Mouse (Mus musculus): ENCODE data around the gene Lmln. TPM values are rescaled to one million over a fixed set of nuclear protein-coding genes. Genes with fewer than 3 reads are reported as not detected.
A peak's percentile ranks its signal among the peaks of the same experiment; 100 is the strongest.

Gene Lmln
- total and polyA plus RNA-seq, 3 experiments, result 1.5 to 3.2 (median 2.6) TPM

- peaks cover 5% of the 10 kb centered on the region in 2 experiments for H3K4me1 ChIP-seq (ENCODE audit: control insufficient read depth in 1 of 2, insufficient read depth in 2 of 2)
- H3K4me3 ChIP-seq (replicated peaks in 1 of 3; ENCODE audit: low read depth in 2 of 3, low read length in 2 of 3, poor library complexity in 1 of 3), result no peak overlapping the region
- in situ Hi-C loops (cut with MboI; ENCODE audit: low pct_ligation_motif_present, low pct_unique_long_range_greater_than_20kb, low sequenced_read_pairs), result no loop called here
- H3K27me3 ChIP-seq (replicated peaks), result peaks cover 1% of the 10 kb centered on the region
- no peaks in the 10 kb centered on the region for H3K79me2 ChIP-seq (replicated peaks; ENCODE audit: control insufficient read depth, extremely low read depth, insufficient read depth, poor library complexity, severe bottlenecking)
- DNase-seq (ENCODE audit: extremely low read depth), result no peak
- no peaks in the 10 kb centered on the region for H3K9me3 ChIP-seq (replicated peaks; ENCODE audit: low read length)
- dilution Hi-C loops (cut with MboI; ENCODE audit: extremely low pct_ligation_motif_present, extremely low pct_unique_long_range_greater_than_20kb, low sequenced_read_pairs), result no loop called here
- H3K9ac ChIP-seq (ENCODE audit: insufficient read depth, low read depth), result no peak overlapping the region
- H3K4me2 ChIP-seq (ENCODE audit: insufficient read depth, low read depth, poor library complexity, severe bottlenecking), result no peak overlapping the region
- no peak for TF ChIP-seq KAT2A (IDR thresholded peaks at IDR 0.05; ENCODE audit: insufficient replicate concordance, low read length)
- no peak for TF ChIP-seq HCFC1 (IDR thresholded peaks at IDR 0.05; ENCODE audit: low read depth, low read length)
- no peak for TF ChIP-seq EP300 (IDR thresholded peaks at IDR 0.05; ENCODE audit: low read length)
- TF ChIP-seq SMC3 (IDR thresholded peaks at IDR 0.05; ENCODE audit: low read depth, low read length), result no peak
- no peak for TF ChIP-seq CHD1 (IDR thresholded peaks at IDR 0.05; ENCODE audit: low read depth, low read length)
- TF ChIP-seq MEF2A (IDR thresholded peaks at IDR 0.05; ENCODE audit: borderline replicate concordance, low read depth, low read length), result no peak
- TF ChIP-seq UBTF (IDR thresholded peaks at IDR 0.05; ENCODE audit: low read depth, low read length), result no peak
- TF ChIP-seq ZNF384 (IDR thresholded peaks at IDR 0.05; ENCODE audit: low read depth, low read length), result no peak
- no peak overlapping the region for H3K27ac ChIP-seq (ENCODE audit: insufficient read depth, low read depth)
- H3K36me3 ChIP-seq (replicated peaks in 1 of 2; ENCODE audit: control insufficient read depth in 1 of 2, insufficient read depth in 1 of 2, low read length in 1 of 2), result no peaks in the 10 kb centered on the region
These were observed 14.3 kb upstream of the Lmln start for GRCm38 (mm10) chr16:33048004-33048403.

GRCm38 (mm10) chr16:33048686-33049085 is 13.6 kb upstream of the Lmln start:
- Histone ChIP-seq H3K27me3 (replicated peaks) (peaks cover 6% of the 10 kb centered on the region), H3K9me3 (replicated peaks; ENCODE audit: low read length) (no peaks in the 10 kb centered on the region), H3K4me2 (ENCODE audit: insufficient read depth, low read depth, poor library complexity, severe bottlenecking) (no peak overlapping the region), H3K36me3 (replicated peaks in 1 of 2; ENCODE audit: control insufficient read depth in 1 of 2, insufficient read depth in 1 of 2, low read length in 1 of 2) (no peaks in the 10 kb centered on the region), H3K4me3 (replicated peaks in 1 of 3; ENCODE audit: low read depth in 2 of 3, low read length in 2 of 3, poor library complexity in 1 of 3) (no peak overlapping the region), H3K27ac (ENCODE audit: insufficient read depth, low read depth) (no peak overlapping the region), H3K9ac (ENCODE audit: insufficient read depth, low read depth) (no peak overlapping the region), H3K4me1 (ENCODE audit: control insufficient read depth in 1 of 2, insufficient read depth in 2 of 2) (peaks cover 0 to 2% of the 10 kb centered on the region in 2 experiments; a peak in 1 of 4 replicates), H3K79me2 (replicated peaks; ENCODE audit: control insufficient read depth, extremely low read depth, insufficient read depth, poor library complexity, severe bottlenecking) (no peaks in the 10 kb centered on the region)
- TF ChIP-seq NRF1 (IDR thresholded peaks at IDR 0.05; ENCODE audit: low read depth, low read length) (no peak), RCOR1 (conservative IDR thresholded peaks at IDR 0.05; ENCODE audit: low read depth, low read length) (no peak), MXI1 (IDR thresholded peaks at IDR 0.05; ENCODE audit: low read depth, low read length) (no peak), CTCF (conservative IDR thresholded peaks at IDR 0.05 in 1 of 2, IDR thresholded peaks at IDR 0.05 in 1 of 2; ENCODE audit: low read depth in 2 of 2, low read length in 2 of 2) (peak in 1 of 2 experiments; percentile 10; a peak in 1 of 4 replicates), CHD2 (IDR thresholded peaks at IDR 0.05; ENCODE audit: low read length) (no peak)
- dilution Hi-C loops (cut with MboI; ENCODE audit: extremely low pct_ligation_motif_present, extremely low pct_unique_long_range_greater_than_20kb, low sequenced_read_pairs) (no loop called here), in situ Hi-C loops (cut with MboI; ENCODE audit: low pct_ligation_motif_present, low pct_unique_long_range_greater_than_20kb, low sequenced_read_pairs) (no loop called here)
- no peak for DNase-seq (ENCODE audit: extremely low read depth)

- TF ChIP-seq HCFC1 (IDR thresholded peaks at IDR 0.05; ENCODE audit: low read depth, low read length), result no peak
- no peak for TF ChIP-seq SMC3 (IDR thresholded peaks at IDR 0.05; ENCODE audit: low read depth, low read length)
- no peak for TF ChIP-seq ZMIZ1 (IDR thresholded peaks at IDR 0.05; ENCODE audit: low read depth, low read length)
- no peak for TF ChIP-seq ZC3H11A (IDR thresholded peaks at IDR 0.05; ENCODE audit: low read depth, low read length)
- TF ChIP-seq MAFK (IDR thresholded peaks at IDR 0.05; ENCODE audit: insufficient replicate concordance, low read length), result no peak
- TF ChIP-seq NRF1 (IDR thresholded peaks at IDR 0.05; ENCODE audit: low read depth, low read length), result no peak
- no peaks in the 10 kb centered on the region for H3K79me2 ChIP-seq (replicated peaks; ENCODE audit: control insufficient read depth, extremely low read depth, insufficient read depth, poor library complexity, severe bottlenecking)
- no peak overlapping the region for H3K4me2 ChIP-seq (ENCODE audit: insufficient read depth, low read depth, poor library complexity, severe bottlenecking)
- H3K4me1 ChIP-seq (ENCODE audit: control insufficient read depth in 1 of 2, insufficient read depth in 2 of 2), result peaks cover 0 to 2% of the 10 kb centered on the region in 2 experiments; a peak in 1 of 4 replicates
- H3K36me3 ChIP-seq (replicated peaks in 1 of 2; ENCODE audit: control insufficient read depth in 1 of 2, insufficient read depth in 1 of 2, low read length in 1 of 2), result no peaks in the 10 kb centered on the region
- no peak for DNase-seq (ENCODE audit: extremely low read depth)
- no peak overlapping the region for H3K9ac ChIP-seq (ENCODE audit: insufficient read depth, low read depth)
- in situ Hi-C loops (cut with MboI; ENCODE audit: low pct_ligation_motif_present, low pct_unique_long_range_greater_than_20kb, low sequenced_read_pairs) (no loop called here), dilution Hi-C loops (cut with MboI; ENCODE audit: extremely low pct_ligation_motif_present, extremely low pct_unique_long_range_greater_than_20kb, low sequenced_read_pairs) (no loop called here)
- no peaks in the 10 kb centered on the region for H3K9me3 ChIP-seq (replicated peaks; ENCODE audit: low read length)
- H3K27me3 ChIP-seq (replicated peaks), result peaks cover 6% of the 10 kb centered on the region
- H3K27ac ChIP-seq (ENCODE audit: insufficient read depth, low read depth), result no peak overlapping the region
- H3K4me3 ChIP-seq (replicated peaks in 1 of 3; ENCODE audit: low read depth in 2 of 3, low read length in 2 of 3, poor library complexity in 1 of 3), result no peak overlapping the region
These were observed 12.5 kb upstream of the Lmln start for GRCm38 (mm10) chr16:33049809-33050208.
